22 mouse cellular contexts compared by ENCODE assay signal in genomic region chr15:89940591-89940990, GRCm38 (mm10).
"Had no signal": no experiment of that assay in that cellular context is flagged by ENCODE, and none has a peak within 500 bp of the region (broad histone marks: within the 10 kb centered on the region; RNA-seq: fewer than 3 reads in every experiment).

No protein-coding gene starts in this region.

- DNase-seq: kidney, postnatal 25 days; layer of hippocampus, adult 9-11 months; liver; lung, adult 18-20 months; lung, postnatal 10 days; lung, postnatal 36 days; right cerebral cortex, postnatal 25 days; spleen, adult 18-20 months; thymus, postnatal 25 days had no signal

- H3K4me3 ChIP-seq: layer of hippocampus, adult 2 months; limb, embryonic 10.5 days; limb, embryonic 13.5 days; liver, embryonic 12.5 days; liver, embryonic 15.5 days; lung, embryonic 15.5 days; megakaryocyte, embryonic 14.5 days; midbrain, embryonic 10.5 days; midbrain, embryonic 13.5 days; neural tube, embryonic 12.5 days; neural tube, embryonic 15.5 days; stomach, embryonic 15.5 days had no signal

- H3K4me2 ChIP-seq: limb, embryonic 13.5 days; liver, embryonic 12.5 days; liver, embryonic 15.5 days; lung, embryonic 15.5 days; midbrain, embryonic 13.5 days; neural tube, embryonic 12.5 days; neural tube, embryonic 15.5 days; stomach, embryonic 15.5 days had no signal

- H3K36me3 ChIP-seq: limb, embryonic 10.5 days; limb, embryonic 13.5 days; liver, embryonic 12.5 days; liver, embryonic 15.5 days; lung, embryonic 15.5 days; midbrain, embryonic 10.5 days; midbrain, embryonic 13.5 days; neural tube, embryonic 12.5 days; neural tube, embryonic 15.5 days; stomach, embryonic 15.5 days had no signal

- ATAC-seq: liver, embryonic 12.5 days; midbrain, embryonic 13.5 days; midbrain, embryonic 16.5 days had no signal

- H3K27me3 ChIP-seq: limb, embryonic 13.5 days; liver, embryonic 12.5 days; liver, embryonic 15.5 days; lung, embryonic 15.5 days; megakaryocyte, embryonic 14.5 days; midbrain, embryonic 13.5 days; neural tube, embryonic 12.5 days; neural tube, embryonic 15.5 days; stomach, embryonic 15.5 days had no signal
